Mouse (Mus musculus) brain, embryonic 14.5 days (tissue): Measurements from ENCODE around the gene Ndrg3.

ENCODE experiments used
- CTCF ChIP-seq: fragments of 200-500 bp; IDR thresholded peaks from 2 replicates; pipeline ENCODE4 v1.5.1; 2012; ENCODE audit warnings: inconsistent platforms, mild to moderate bottlenecking, moderate library complexity, borderline replicate concordance; ENCODE audit not compliant: insufficient read depth, insufficient read length; ENCODE audit errors: extremely low read depth
- POLR2A ChIP-seq: fragments of 200-500 bp; IDR thresholded peaks from 2 replicates; pipeline ENCODE4 v1.6.1; 2012; ENCODE audit warnings: mild to moderate bottlenecking, inconsistent platforms, borderline replicate concordance; ENCODE audit not compliant: poor library complexity, insufficient read depth, insufficient read length, severe bottlenecking; ENCODE audit errors: extremely low read depth

GRCm38 (mm10) chr2:157006511-157007233 lies 14.8 kb upstream of the Ndrg3 start, which contains the start of gene Dsn1:
- no peak for TF ChIP-seq CTCF
- TF ChIP-seq POLR2A, result peak; percentile 40; the same call in 1 of the 2 replicates
